Mouse (Mus musculus): ENCODE results near the gene Fbxl16.

DNA sequence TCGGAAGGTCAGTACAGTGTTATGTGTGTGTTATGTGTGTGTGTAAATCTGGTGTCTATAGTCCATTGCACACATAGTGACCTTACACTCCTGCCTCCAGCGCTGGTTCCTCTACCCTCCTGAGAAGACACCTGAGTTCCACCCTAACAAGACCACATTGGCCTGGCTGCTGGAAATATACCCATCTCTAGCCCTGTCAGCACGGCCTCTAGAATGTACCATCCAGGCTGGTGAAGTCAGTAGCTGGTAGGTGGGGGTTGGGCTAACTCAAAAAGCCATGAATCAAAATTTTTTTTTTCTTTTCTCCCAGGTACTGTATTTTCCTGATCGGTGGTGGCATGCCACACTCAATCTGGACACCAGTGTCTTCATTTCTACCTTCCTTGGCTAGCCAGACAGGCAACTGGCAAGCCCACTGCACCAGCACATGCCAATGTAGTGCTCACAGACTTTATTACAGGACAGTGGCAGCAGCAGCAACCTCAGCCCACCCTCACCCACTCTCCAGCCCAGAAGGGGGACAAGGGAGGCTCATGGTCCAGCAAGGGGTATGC, 21.4 kb downstream of the Fbxl16 start:
- no peak for TF ChIP-seq CTCF (conservative IDR thresholded peaks at IDR 0.05; ENCODE audit: insufficient read depth, insufficient read length, low read depth, low read length)
- TF ChIP-seq POLR2A (IDR thresholded peaks at IDR 0.05; ENCODE audit: low read depth, low read length): no peak

All from kidney, adult 2 months (tissue).